Mouse (Mus musculus): Measurements from ENCODE around the gene Npas3. TPM values are rescaled to one million over a fixed set of nuclear protein-coding genes. Genes with fewer than 3 reads are reported as not detected.

The Npas3 gene
- polyA plus RNA-seq, 1 experiment from 2014 or later, result 0.61 TPM

GRCm38 (mm10) chr12:53297946-53298840, 49.7 kb downstream of the Npas3 start:
- no peak overlapping the region; the same call in 1 of the 2 replicates for H3K27ac ChIP-seq (replicated peaks)
- no peak for TF ChIP-seq EP300 (optimal IDR thresholded peaks at IDR 0.05)
- no peak for TF ChIP-seq CTCF (IDR thresholded peaks at IDR 0.05; ENCODE audit: low read depth)
- WGBS, result 51% methylated on average over 16 of the region's 16 CpGs
- no peaks in the 10 kb centered on the region for H3K36me3 ChIP-seq (ENCODE audit: control insufficient read depth, insufficient read depth, low read length)
- H3K27me3 ChIP-seq (ENCODE audit: control insufficient read depth, insufficient read depth, low read length), result no peaks in the 10 kb centered on the region
- peak overlapping the region; percentile 20; the same call in 1 of the 2 replicates for H3K4me3 ChIP-seq (ENCODE audit: low read depth, low read length)
- DNase-seq (ENCODE audit: low spot score) (no peak), ATAC-seq (ENCODE audit: low FRiP score, low TSS enrichment) (no peak)
- no peaks in the 10 kb centered on the region for H3K4me1 ChIP-seq (replicated peaks; ENCODE audit: control insufficient read depth, insufficient read depth)
- H3K9me3 ChIP-seq (ENCODE audit: control insufficient read depth, low read length), result no peaks in the 10 kb centered on the region
- H3K9ac ChIP-seq (ENCODE audit: low read length), result no peak overlapping the region
- H3K4me2 ChIP-seq (replicated peaks; ENCODE audit: low read depth), result peak overlapping the region; percentile 24

GRCm38 (mm10) chr12:53300964-53301363, 52.5 kb downstream of the Npas3 start:
- no peak overlapping the region for H3K27ac ChIP-seq (replicated peaks)
- TF ChIP-seq EP300 (optimal IDR thresholded peaks at IDR 0.05) (no peak), CTCF (IDR thresholded peaks at IDR 0.05; ENCODE audit: low read depth) (peak; percentile 64)
- H3K9ac ChIP-seq (ENCODE audit: low read length), result no peak overlapping the region
- no peak overlapping the region for H3K4me3 ChIP-seq (ENCODE audit: low read depth, low read length)
- no peaks in the 10 kb centered on the region for H3K27me3 ChIP-seq (ENCODE audit: control insufficient read depth, insufficient read depth, low read length)
- no peaks in the 10 kb centered on the region for H3K4me1 ChIP-seq (replicated peaks; ENCODE audit: control insufficient read depth, insufficient read depth)
- DNase-seq (ENCODE audit: low spot score) (peak; percentile 23), ATAC-seq (ENCODE audit: low FRiP score, low TSS enrichment) (no peak)
- H3K9me3 ChIP-seq (ENCODE audit: control insufficient read depth, low read length), result no peaks in the 10 kb centered on the region
- no peak overlapping the region for H3K4me2 ChIP-seq (replicated peaks; ENCODE audit: low read depth)
- no peaks in the 10 kb centered on the region for H3K36me3 ChIP-seq (ENCODE audit: control insufficient read depth, insufficient read depth, low read length)
- WGBS, result 44% methylated on average over 2 of the region's 2 CpGs

- 84% methylated on average over 3 of the region's 3 CpGs for WGBS
These were observed 53.7 kb downstream of the Npas3 start for GRCm38 (mm10) chr12:53302129-53302528.

GRCm38 (mm10) chr12:53316715-53317114, 68.2 kb downstream of the Npas3 start:
- no peak for DNase-seq (ENCODE audit: low spot score)
- Histone ChIP-seq H3K4me1 (replicated peaks; ENCODE audit: control insufficient read depth, insufficient read depth) (no peaks in the 10 kb centered on the region), H3K9me3 (ENCODE audit: control insufficient read depth, low read length) (no peaks in the 10 kb centered on the region), H3K4me2 (replicated peaks; ENCODE audit: low read depth) (no peak overlapping the region), H3K27me3 (ENCODE audit: control insufficient read depth, insufficient read depth, low read length) (no peaks in the 10 kb centered on the region), H3K36me3 (ENCODE audit: control insufficient read depth, insufficient read depth, low read length) (no peaks in the 10 kb centered on the region), H3K9ac (ENCODE audit: low read length) (no peak overlapping the region), H3K4me3 (ENCODE audit: low read depth, low read length) (no peak overlapping the region), H3K27ac (replicated peaks) (no peak overlapping the region)
- ATAC-seq (ENCODE audit: low FRiP score, low TSS enrichment), result no peak
- WGBS, result 42% methylated on average over 2 of the region's 2 CpGs
- no peak for TF ChIP-seq EP300 (optimal IDR thresholded peaks at IDR 0.05)
- TF ChIP-seq CTCF (IDR thresholded peaks at IDR 0.05; ENCODE audit: low read depth), result no peak

More at GRCm38 (mm10) chr12:53302129-53302528, 53.7 kb downstream of the Npas3 start:
- ATAC-seq (ENCODE audit: low FRiP score, low TSS enrichment) (no peak), DNase-seq (ENCODE audit: low spot score) (no peak)
- Histone ChIP-seq H3K4me2 (replicated peaks; ENCODE audit: low read depth) (no peak overlapping the region), H3K4me1 (replicated peaks; ENCODE audit: control insufficient read depth, insufficient read depth) (no peaks in the 10 kb centered on the region), H3K4me3 (ENCODE audit: low read depth, low read length) (no peak overlapping the region), H3K9me3 (ENCODE audit: control insufficient read depth, low read length) (no peaks in the 10 kb centered on the region), H3K36me3 (ENCODE audit: control insufficient read depth, insufficient read depth, low read length) (no peaks in the 10 kb centered on the region), H3K9ac (ENCODE audit: low read length) (no peak overlapping the region), H3K27ac (replicated peaks) (no peak overlapping the region), H3K27me3 (ENCODE audit: control insufficient read depth, insufficient read depth, low read length) (no peaks in the 10 kb centered on the region)
- TF ChIP-seq CTCF (IDR thresholded peaks at IDR 0.05; ENCODE audit: low read depth) (no peak), EP300 (optimal IDR thresholded peaks at IDR 0.05) (no peak)

GRCm38 (mm10) chr12:53317801-53318200, 69.3 kb downstream of the Npas3 start:
- DNase-seq (ENCODE audit: low spot score) (no peak), ATAC-seq (ENCODE audit: low FRiP score, low TSS enrichment) (no peak)
- no peaks in the 10 kb centered on the region for H3K36me3 ChIP-seq (ENCODE audit: control insufficient read depth, insufficient read depth, low read length)
- no peak overlapping the region for H3K4me2 ChIP-seq (replicated peaks; ENCODE audit: low read depth)
- no peaks in the 10 kb centered on the region for H3K4me1 ChIP-seq (replicated peaks; ENCODE audit: control insufficient read depth, insufficient read depth)
- no peak overlapping the region for H3K4me3 ChIP-seq (ENCODE audit: low read depth, low read length)
- 55% methylated on average over 3 of the region's 3 CpGs for WGBS
- no peaks in the 10 kb centered on the region for H3K27me3 ChIP-seq (ENCODE audit: control insufficient read depth, insufficient read depth, low read length)
- no peak overlapping the region for H3K9ac ChIP-seq (ENCODE audit: low read length)
- TF ChIP-seq EP300 (optimal IDR thresholded peaks at IDR 0.05) (no peak), CTCF (IDR thresholded peaks at IDR 0.05; ENCODE audit: low read depth) (no peak)
- H3K27ac ChIP-seq (replicated peaks), result no peak overlapping the region
- no peaks in the 10 kb centered on the region for H3K9me3 ChIP-seq (ENCODE audit: control insufficient read depth, low read length)

- no peak for ATAC-seq (ENCODE audit: low FRiP score, low TSS enrichment)
- H3K4me3 ChIP-seq (ENCODE audit: low read depth, low read length), result no peak overlapping the region
- no peak overlapping the region for H3K4me2 ChIP-seq (replicated peaks; ENCODE audit: low read depth)
- H3K9ac ChIP-seq (ENCODE audit: low read length), result no peak overlapping the region
- no peaks in the 10 kb centered on the region for H3K9me3 ChIP-seq (ENCODE audit: control insufficient read depth, low read length)
- H3K4me1 ChIP-seq (replicated peaks; ENCODE audit: control insufficient read depth, insufficient read depth), result no peaks in the 10 kb centered on the region
- no peak overlapping the region for H3K27ac ChIP-seq (replicated peaks)
- TF ChIP-seq EP300 (optimal IDR thresholded peaks at IDR 0.05) (no peak), CTCF (IDR thresholded peaks at IDR 0.05; ENCODE audit: low read depth) (no peak)
- no peaks in the 10 kb centered on the region for H3K36me3 ChIP-seq (ENCODE audit: control insufficient read depth, insufficient read depth, low read length)
- DNase-seq (ENCODE audit: low spot score), result no peak
- no peaks in the 10 kb centered on the region for H3K27me3 ChIP-seq (ENCODE audit: control insufficient read depth, insufficient read depth, low read length)
- 50% methylated on average over 2 of the region's 2 CpGs for WGBS
These were observed 72.0 kb downstream of the Npas3 start for GRCm38 (mm10) chr12:53320526-53320925.

All from stomach, postnatal 0 days (tissue).